Mouse (Mus musculus) liver, embryonic 11.5 days (tissue): ENCODE results near the gene Lgi4. TPM values are rescaled to one million over a fixed set of nuclear protein-coding genes. Genes with fewer than 3 reads are reported as not detected.

ENCODE experiments used
- ATAC-seq: fragments of 200-750 bp; cut with Nextera tagmentation; replicated peaks from 2 replicates; pipeline ENCODE4 v1.8.0; 2017; ENCODE audit warnings: moderate number of reproducible peaks, mild to moderate bottlenecking, moderate TSS enrichment, moderate library complexity; ENCODE audit not compliant: low FRiP score
- DNase-seq: peaks from one replicate; pipeline ENCODE4 v3.0.0-alpha.2; 2017; ENCODE audit warnings: low spot score
- H3K27ac ChIP-seq: fragments of 300-500 bp; sonication (generic); 2 replicates; pipeline ENCODE4 v1.5.1; 2014; ENCODE audit warnings: mild to moderate bottlenecking, low read depth, low read length, control low read depth
- H3K27me3 ChIP-seq: fragments of 300-500 bp; sonication (generic); replicated peaks from 2 replicates; pipeline ENCODE4 v1.6.1; 2014; ENCODE audit warnings: low read length, mixed read lengths; ENCODE audit not compliant: control insufficient read depth, insufficient read depth
- H3K36me3 ChIP-seq: fragments of 300-500 bp; sonication (generic); 2 replicates; pipeline ENCODE4 v1.6.1; 2014; ENCODE audit warnings: mild to moderate bottlenecking, low read length, moderate library complexity, mixed read lengths; ENCODE audit not compliant: control insufficient read depth, insufficient read depth
- H3K4me1 ChIP-seq: fragments of 300-500 bp; sonication (generic); replicated peaks from 2 replicates; pipeline ENCODE4 v1.6.1; 2014; ENCODE audit warnings: low read length, mixed read lengths; ENCODE audit not compliant: control insufficient read depth, insufficient read depth
- H3K4me2 ChIP-seq: fragments of 300-500 bp; sonication (generic); 2 replicates; pipeline ENCODE4 v1.6.1; 2014; ENCODE audit warnings: mild to moderate bottlenecking, control low read depth, moderate library complexity
- H3K4me3 ChIP-seq: fragments of 300-500 bp; sonication (generic); 2 replicates; pipeline ENCODE4 v1.5.1; 2014; ENCODE audit warnings: low read depth, low read length, control low read depth
- H3K9ac ChIP-seq: fragments of 300-500 bp; sonication (generic); 2 replicates; pipeline ENCODE4 v1.6.1; 2014; ENCODE audit warnings: low read depth, low read length, control low read depth
- H3K9me3 ChIP-seq: fragments of 300-500 bp; sonication (generic); 2 replicates; pipeline ENCODE4 v1.6.1; 2016; ENCODE audit warnings: low read length, inconsistent platforms, mixed read lengths; ENCODE audit not compliant: control insufficient read depth
- WGBS: fragments of 180-500 bp; shearing (Covaris S2); extraction: QIAGEN DNeasy Blood & Tissue Kit; methylation state at CpG from one replicate; pipeline ENCODE4 v1.1.7; 2014; 5-methylcytosine and 5-hydroxymethylcytosine counted together
- polyA plus RNA-seq: library from polyadenylated mRNA; unstranded; fragments of >200 nt; fragmentation: Nextera tagmentation; extraction: Ambion mirVana; gene quantifications from 2 replicates; pipeline ENCODE4 v1.2.1, GENCODE M21; 2014

The Lgi4 gene
- polyA plus RNA-seq, 1 experiment from 2014 or later = 0.45 TPM

DNA sequence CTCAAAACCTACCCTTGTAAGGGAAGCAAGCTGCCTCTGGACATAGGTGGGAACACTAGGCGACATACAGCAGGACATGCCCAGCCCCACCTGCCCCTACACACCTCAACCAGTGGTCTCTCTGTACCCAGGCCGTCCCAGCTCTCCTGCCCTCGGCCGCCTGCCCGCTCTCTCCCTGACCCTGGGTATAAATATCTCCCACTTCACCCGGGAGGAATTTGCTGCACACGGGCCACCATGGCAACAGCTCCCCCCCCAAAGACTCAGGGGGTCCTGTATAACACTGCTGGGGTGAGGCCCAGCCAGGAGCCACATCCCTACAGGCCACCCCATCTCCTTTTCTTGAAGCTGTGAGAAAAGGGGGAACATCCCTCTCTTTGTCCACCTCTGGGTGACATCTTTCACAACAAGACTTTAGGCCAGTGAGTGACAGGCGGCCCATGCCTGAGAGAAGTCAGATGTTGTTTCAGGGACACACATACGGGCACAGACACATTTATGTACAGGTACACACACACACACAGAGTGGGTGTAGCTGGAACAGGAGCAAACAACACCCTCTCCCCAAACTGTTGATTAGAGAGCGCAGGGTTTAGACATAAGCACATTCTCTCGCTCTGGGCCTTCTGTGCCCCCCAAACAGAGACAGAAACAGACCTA is 4.4 kb upstream of the Lgi4 start:
- Histone ChIP-seq H3K4me1 (peaks cover 14% of the 10 kb centered on the region), H3K9ac (0 out of 2 replicates have a peak overlapping the region, but pooled peaks have one; percentile 14), H3K27me3 (peaks cover 48% of the 10 kb centered on the region), H3K27ac (peak overlapping the region; percentile 30), H3K4me3 (no peak overlapping the region), H3K36me3 (no peaks in the 10 kb centered on the region), H3K4me2 (peak overlapping the region; percentile 41), H3K9me3 (no peaks in the 10 kb centered on the region)
- no peak for DNase-seq
- 55% methylated on average over 11 of the region's 11 CpGs for WGBS
- no peak for ATAC-seq

DNA sequence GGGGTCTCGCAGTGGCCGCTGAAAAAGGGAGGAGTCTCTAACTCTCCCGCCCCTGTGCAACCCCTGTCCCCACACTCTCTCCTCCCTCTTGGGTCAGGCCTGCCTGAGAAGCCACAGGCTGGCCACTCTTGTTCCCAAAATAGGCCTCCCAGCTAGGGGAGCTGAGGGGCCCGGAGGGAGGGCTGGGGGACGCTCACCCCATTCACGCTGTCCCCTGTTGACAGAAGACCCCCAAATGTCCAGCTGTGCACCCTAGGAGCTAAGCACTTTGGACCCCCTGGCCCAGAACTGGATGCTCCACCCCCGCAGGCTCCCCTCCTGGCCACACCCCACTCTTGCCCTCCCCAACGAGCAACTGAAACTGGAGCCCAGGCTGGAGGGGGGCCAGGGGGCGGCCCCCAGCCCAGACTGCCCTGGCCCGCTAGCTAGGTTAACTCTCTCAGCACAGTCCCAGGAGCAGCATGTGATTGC is 3.8 kb upstream of the Lgi4 start:
- WGBS = 30% methylated on average over 10 of the region's 10 CpGs
- peaks cover 14% of the 10 kb centered on the region for H3K4me1 ChIP-seq
- 0 out of 2 replicates have a peak overlapping the region, but pooled peaks have one; percentile 14 for H3K9ac ChIP-seq

DNA sequence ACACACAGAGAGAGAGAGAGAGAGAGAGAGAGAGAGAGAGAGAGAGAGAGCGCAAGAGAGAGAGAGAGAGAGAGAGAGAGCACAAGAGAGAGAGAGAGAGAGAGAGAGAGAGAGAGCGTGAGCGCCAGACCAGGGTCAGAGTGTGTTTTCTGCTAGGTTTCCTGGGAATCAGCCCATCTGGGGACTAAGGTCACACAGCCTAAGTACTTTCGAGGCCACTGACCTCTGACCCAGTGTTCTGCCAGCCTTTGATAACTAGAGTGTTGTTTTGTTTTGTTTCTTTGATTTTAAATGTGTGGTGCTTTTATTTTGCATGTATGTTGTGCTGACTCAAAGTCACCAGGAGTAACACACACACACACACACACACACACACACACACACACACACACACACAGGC is 3.3 kb upstream of the Lgi4 start:
- peaks cover 38% of the 10 kb centered on the region for H3K27me3 ChIP-seq
- WGBS = 39% methylated on average over 3 of the region's 4 CpGs
- no peak for DNase-seq
- ATAC-seq = no peak
- H3K4me3 ChIP-seq = no peak overlapping the region
- H3K9ac ChIP-seq = no peak overlapping the region
- H3K4me2 ChIP-seq = no peak overlapping the region; the same call in 1 of the 2 replicates
- H3K36me3 ChIP-seq = no peaks in the 10 kb centered on the region
- peak overlapping the region; percentile 30; the same call in 1 of the 2 replicates for H3K27ac ChIP-seq
- H3K4me1 ChIP-seq = peaks cover 14% of the 10 kb centered on the region
- no peaks in the 10 kb centered on the region for H3K9me3 ChIP-seq

More for the DNA sequence above, 3.8 kb upstream of the Lgi4 start:
- peaks cover 42% of the 10 kb centered on the region for H3K27me3 ChIP-seq
- no peaks in the 10 kb centered on the region for H3K9me3 ChIP-seq
- no peak for DNase-seq
- ATAC-seq = peak; percentile 61
- H3K27ac ChIP-seq = peak overlapping the region; percentile 30
- no peak overlapping the region; the same call in 1 of the 2 replicates for H3K4me3 ChIP-seq
- peak overlapping the region; percentile 41 for H3K4me2 ChIP-seq
- H3K36me3 ChIP-seq = no peaks in the 10 kb centered on the region

DNA sequence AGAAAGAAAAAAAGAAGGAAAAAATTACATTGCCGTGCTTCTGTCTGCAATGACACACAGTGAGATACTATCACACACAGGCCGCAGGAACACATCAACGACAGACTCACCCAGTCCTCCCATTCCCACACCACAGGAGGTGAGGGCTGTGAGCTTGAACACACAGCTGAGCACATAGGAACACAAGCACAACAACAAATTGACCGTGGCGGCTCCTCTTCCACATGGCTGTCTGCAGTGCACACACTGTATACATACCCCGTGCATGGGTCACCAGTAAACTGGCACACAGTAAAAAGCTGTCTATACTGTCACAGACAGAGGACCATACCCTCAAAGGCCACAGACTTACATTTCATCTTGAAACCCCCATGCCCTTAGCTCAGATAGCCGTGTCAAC is 2.7 kb upstream of the Lgi4 start:
- WGBS = 69% methylated on average over 7 of the region's 7 CpGs
- Histone ChIP-seq H3K36me3 (no peaks in the 10 kb centered on the region), H3K4me3 (no peak overlapping the region), H3K4me1 (peaks cover 11% of the 10 kb centered on the region), H3K4me2 (no peak overlapping the region), H3K9me3 (no peaks in the 10 kb centered on the region), H3K27me3 (peaks cover 32% of the 10 kb centered on the region), H3K9ac (no peak overlapping the region), H3K27ac (peak overlapping the region; percentile 16; the same call in 1 of the 2 replicates)
- DNase-seq (no peak), ATAC-seq (no peak)

DNA sequence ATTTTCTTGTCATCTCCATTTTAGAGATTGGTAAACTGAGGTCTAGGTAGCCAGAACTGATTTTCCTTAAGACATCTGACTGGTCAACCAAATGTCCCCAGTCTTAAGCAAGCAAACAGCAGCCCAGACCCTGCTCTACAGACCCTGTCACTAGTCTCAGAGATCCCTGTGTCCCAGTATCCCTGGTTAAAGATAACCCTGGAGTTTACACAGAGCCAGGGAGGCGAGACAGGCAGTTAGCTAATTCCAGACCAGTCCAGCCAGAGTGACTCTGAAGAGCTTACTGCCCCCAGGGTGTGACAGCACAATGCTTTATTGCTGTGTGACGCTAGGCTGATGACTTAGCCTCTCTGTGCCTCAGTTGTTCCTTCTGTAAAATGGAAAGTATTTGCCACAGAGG is 2.1 kb upstream of the Lgi4 start, which contains the start of gene Fxyd1:
Gene Fxyd1 (minus strand): TSS at position 129 of the 400 bp plus-strand sequence.
- no peaks in the 10 kb centered on the region for H3K9me3 ChIP-seq
- ATAC-seq (no peak), DNase-seq (no peak)
- no peaks in the 10 kb centered on the region for H3K36me3 ChIP-seq
- peaks cover 26% of the 10 kb centered on the region for H3K27me3 ChIP-seq
- peaks cover 11% of the 10 kb centered on the region for H3K4me1 ChIP-seq
- peak within 1 kb of the TSS; percentile 32 for H3K27ac ChIP-seq
- no peak within 1 kb of the TSS for H3K4me3 ChIP-seq
- no peak within 1 kb of the TSS for H3K9ac ChIP-seq
- 53% methylated on average over 2 of the region's 2 CpGs for WGBS
- no peak within 1 kb of the TSS for H3K4me2 ChIP-seq

DNA sequence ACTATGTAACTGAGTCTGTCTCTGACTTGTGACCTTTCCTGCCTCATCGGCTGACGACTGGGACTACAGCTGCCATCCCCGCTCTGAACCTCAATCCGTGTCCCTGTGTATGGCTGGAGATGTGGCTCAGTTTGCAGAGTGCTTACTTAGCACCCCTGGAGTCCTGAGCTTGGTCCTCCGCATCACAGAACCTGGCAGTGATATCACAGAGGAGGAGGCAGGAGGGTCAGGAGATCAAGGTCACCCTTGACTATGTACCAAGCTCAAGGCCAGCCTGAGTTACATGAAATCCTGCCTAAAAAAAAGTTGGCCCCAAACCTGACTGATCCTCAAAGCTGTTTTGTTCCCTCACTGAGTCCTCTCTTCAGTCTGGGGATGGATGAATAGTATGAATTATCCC is 1.4 kb upstream of the Lgi4 start:
- Histone ChIP-seq H3K27ac (no peak overlapping the region), H3K4me3 (no peak overlapping the region), H3K4me2 (no peak overlapping the region), H3K4me1 (peaks cover 11% of the 10 kb centered on the region), H3K9me3 (no peaks in the 10 kb centered on the region), H3K27me3 (peaks cover 19% of the 10 kb centered on the region), H3K9ac (no peak overlapping the region), H3K36me3 (no peaks in the 10 kb centered on the region)
- no peak for ATAC-seq
- WGBS = 62% methylated on average over 5 of the region's 5 CpGs
- DNase-seq = no peak

DNA sequence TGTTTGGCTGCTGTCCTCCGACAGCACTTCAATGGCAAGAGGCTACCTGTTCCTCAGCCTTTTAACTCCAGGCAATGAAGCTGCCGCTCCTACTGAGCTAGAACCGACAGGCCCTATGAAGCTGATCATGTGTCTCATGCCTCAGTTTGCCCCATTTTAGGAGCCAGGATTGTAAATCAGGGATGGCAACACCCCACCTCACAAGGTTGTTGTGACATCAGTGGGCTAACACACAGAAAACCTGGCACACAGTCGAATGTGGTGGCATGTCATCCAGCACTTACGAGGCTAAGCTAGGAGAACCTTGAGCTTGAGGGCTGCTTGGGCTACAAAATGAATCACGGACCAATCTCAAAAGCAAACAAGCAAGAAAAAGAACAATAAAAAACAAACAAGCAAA is 931 bp upstream of the Lgi4 start:
- no peaks in the 10 kb centered on the region for H3K36me3 ChIP-seq
- peaks cover 14% of the 10 kb centered on the region for H3K27me3 ChIP-seq
- no peak overlapping the region for H3K9ac ChIP-seq
- no peak overlapping the region for H3K4me2 ChIP-seq
- no peaks in the 10 kb centered on the region for H3K9me3 ChIP-seq
- DNase-seq (no peak), ATAC-seq (no peak)
- 80% methylated on average over 6 of the region's 6 CpGs for WGBS
- no peak overlapping the region for H3K27ac ChIP-seq
- H3K4me3 ChIP-seq = no peak overlapping the region
- H3K4me1 ChIP-seq = peaks cover 11% of the 10 kb centered on the region

DNA sequence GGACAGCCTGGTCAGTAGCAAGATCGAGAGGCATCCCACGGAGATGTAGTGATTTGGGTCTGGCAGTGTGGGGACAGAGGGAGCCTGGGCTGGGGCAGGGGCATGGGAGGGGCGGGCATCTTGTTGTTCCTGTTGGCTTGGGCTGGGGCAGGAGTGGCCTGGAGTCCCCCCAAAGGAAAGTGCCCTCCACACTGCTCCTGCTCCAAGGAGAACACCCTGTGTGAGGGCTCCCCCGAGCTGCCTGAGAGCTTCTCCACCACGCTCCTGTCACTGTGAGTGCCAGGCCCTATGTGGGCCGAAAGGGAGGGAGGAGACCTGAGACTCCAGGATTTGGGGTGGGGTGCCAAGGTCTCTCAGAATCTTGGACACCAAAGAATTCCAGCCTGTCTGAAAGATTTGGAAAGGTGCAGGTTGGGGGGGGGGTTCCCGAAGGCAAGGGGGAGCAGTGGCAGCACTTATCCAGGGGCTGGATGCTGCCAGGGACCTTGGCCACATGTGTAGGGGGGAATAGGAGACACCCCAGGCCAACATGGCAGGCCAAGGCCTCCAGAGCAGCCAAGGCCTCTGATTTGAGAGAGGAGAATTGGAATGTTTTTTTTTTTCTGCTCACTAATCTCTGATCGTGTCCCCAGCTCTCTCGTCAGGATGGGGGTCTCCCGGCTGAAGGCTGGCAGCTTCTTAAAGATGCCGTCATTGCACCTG is 928 bp downstream of the Lgi4 start:
- WGBS = 68% methylated on average over 11 of the region's 11 CpGs
- no peak for ATAC-seq
- no peak overlapping the region for H3K4me3 ChIP-seq

More for the DNA sequence above, 928 bp downstream of the Lgi4 start:
- no peak overlapping the region for H3K27ac ChIP-seq
- peaks cover 3% of the 10 kb centered on the region; the same call in 1 of the 2 replicates for H3K4me1 ChIP-seq
- no peaks in the 10 kb centered on the region for H3K36me3 ChIP-seq
- H3K4me2 ChIP-seq = no peak overlapping the region
- DNase-seq = no peak
- no peaks in the 10 kb centered on the region for H3K27me3 ChIP-seq
- no peak overlapping the region for H3K9ac ChIP-seq
- H3K9me3 ChIP-seq = no peaks in the 10 kb centered on the region
